Mouse (Mus musculus): Measurements from ENCODE around the gene Sdhaf1.

Gene Sdhaf1

GRCm38 (mm10) chr7:30323795-30324194, at the start of gene Sdhaf1:
TSS of gene Sdhaf1 (minus strand) at chr7:30323895.
- no peak for DNase-seq

DNA sequence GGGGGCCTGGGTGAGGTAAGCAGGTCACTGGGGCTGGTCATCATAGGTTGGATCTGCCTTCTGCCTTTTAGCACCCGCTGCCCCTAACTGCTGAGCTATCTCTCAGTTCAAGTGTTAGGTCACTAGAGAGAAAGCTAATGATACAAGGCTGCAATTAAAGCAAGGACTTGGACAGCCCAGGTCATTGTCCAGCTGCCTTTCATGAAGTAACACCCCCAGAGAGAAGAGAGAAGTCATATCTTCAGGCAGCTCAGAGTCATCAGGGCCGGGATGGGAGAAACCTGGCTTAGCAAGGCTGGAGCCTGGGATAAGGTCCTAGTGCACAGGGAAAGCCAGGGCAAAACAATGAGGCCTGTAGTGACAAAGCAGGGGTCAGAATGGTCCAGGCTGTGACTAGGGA, 43.8 kb upstream of the Sdhaf1 start:
- no peak for DNase-seq

DNA sequence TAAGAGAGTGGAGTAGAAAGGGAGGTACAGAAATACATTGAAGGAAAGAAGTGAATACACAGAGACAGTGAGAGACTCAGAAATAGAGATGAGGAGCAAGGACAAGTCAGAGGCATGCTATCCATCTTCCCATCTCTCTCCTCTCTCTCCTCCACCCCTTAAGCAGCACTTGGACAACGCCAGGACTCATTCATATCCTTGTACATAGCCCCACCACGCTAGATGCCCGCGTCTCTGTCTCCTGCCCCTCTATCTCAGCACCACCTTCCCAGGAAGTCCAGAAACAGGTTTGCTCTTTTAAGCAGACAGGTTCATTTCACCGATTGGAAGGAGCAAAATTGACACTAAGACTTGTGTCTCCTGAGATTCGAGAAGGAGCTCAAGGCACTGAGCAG, 39.6 kb upstream of the Sdhaf1 start:
- peak; percentile 17 for DNase-seq

DNA sequence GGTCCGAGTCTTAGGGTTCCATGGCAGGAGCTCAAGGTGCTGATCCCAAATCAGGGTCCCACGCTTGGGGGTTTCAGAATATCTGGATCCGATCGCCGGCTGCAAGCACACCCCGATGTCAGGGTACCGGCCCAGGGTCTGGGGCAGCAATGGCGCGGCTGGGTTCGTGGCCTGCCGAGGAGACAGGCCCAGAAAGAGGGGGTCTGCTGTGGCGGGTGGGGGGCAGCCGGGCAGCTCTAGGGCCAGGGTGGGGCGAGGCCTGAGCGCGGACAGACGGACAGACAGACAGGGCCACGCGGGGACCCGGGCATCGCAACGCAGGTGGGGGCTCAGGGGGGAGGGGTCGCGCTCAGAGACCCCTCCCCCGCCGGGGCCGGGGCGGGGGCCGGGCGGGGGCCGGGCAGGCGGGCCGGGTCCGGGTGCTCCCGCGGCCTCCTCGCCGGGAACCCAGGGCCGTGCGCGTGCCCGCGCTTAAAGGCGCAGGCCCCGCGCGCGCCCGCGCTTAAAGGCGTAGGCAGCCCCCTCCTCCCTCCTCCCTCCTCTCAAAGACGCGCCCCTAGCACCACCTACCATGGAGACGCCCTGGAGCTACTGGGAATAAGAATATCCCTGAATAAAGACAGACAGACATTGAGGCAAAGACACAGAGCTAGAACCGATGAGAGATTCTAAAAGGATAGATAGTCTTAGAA, 39.1 kb upstream of the Sdhaf1 start, which contains the start of gene Lrfn3:
Gene Lrfn3 (minus strand): TSS at position 121 of the 692 bp plus-strand sequence.
- DNase-seq, result peak; percentile 72

DNA sequence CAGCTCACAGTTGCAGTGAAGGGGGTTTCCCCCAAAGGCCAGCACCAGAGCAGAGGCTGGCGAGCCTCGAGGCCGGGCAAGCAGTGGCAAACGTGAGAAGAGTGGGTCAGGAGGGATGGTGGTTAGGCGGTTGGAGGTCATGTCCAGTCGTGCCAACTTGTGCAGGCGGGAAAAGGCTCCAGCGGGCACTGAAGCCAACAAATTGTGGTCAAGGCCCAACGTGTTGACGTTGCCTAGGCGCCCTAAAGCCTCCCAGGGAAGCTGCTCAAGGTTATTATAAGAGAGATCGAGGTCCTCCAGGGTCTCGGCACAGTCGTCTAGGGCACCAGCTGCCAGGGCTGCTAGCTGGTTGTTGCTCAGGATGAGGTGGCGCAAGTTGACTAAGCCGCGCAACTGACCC, 36.3 kb upstream of the Sdhaf1 start:
- no peak for DNase-seq

GRCm38 (mm10) chr7:30359276-30359865, 35.7 kb upstream of the Sdhaf1 start:
- no peak for DNase-seq

DNA sequence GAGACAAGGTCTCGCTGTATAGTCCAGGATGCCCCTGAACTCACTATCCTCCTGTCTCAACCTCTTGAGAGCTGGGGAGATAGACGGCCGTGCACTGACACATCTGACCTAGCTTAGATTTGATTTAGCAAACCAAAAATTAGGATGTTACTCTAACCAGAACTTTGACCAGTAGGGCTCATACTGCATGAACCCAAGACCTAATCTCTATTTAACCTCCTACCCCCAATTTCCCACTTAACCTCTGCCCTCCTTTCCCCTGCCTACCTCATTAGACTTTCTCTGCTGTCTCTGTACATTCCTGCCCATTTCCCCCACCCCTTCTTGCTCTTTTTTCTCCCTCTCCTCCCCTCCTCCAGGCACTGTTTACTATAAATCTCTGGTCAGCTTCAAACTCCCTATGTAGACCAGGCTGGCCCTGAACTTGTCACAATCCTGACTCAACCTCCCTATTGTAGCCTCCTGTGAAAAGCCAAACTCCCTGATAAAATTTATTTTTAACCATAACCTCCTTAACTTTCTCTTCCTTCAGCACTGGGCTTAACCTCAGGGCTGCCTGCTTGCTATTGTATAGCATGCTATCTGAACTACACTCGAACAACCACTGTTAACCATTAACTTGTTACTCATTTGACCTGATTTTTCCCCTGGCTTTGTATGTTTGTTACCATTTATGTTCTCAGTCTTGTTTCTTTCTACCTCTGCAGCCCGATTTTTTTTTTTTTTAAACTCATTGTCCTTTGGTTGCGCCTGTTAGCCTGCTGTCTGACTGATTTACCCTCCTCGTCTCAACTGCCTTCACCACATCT, 34.9 kb upstream of the Sdhaf1 start:
- no peak for DNase-seq

DNA sequence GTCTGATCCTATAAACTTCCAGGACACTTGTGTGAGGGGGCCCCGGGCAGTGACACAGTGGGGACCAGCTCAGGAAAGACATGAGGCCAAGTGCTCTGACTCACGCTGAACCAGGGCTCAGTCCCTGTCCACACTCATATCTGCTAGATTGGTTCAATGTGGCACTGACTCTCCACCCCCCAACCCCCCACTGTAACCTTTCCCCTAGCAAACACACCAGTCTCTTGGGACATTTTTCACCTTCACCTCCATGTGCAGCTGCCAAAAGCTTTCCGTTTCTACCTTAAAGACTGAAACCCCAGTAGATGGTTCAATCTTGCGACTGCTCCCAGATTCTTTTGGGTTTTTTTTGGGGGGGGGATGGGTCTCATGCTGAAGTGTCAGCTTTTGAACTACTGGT, 30.4 kb upstream of the Sdhaf1 start:
- DNase-seq, result no peak

DNA sequence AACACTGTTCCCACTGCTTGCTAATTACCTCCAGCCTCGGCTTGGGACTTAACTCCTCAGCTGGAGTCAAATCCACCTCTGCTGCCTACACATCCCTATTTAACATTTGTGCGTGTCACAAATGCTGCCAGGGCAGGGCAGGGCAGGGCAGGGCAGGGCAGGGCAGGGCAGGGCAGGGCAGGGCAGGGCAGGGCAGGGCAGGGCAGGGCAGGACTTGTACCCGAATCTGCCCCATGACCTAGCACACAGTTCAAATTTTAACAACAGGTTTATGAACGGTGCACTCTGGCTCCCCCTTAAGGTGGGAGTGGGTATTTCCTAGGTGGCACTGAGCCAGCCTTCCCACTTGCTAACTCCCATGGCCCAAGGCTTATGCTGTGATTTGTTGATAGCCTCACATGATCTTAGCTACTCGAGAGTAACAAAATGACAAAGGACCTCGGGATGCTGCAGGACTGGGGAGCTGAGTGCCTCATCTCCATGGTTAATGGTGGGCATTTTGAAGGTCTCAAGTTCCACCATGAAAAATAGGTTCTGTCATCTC, 29.7 kb upstream of the Sdhaf1 start:
- peak; percentile 76 for DNase-seq

GRCm38 (mm10) chr7:30347828-30348227, 24.1 kb upstream of the Sdhaf1 start:
- peak; percentile 81 for DNase-seq

DNA sequence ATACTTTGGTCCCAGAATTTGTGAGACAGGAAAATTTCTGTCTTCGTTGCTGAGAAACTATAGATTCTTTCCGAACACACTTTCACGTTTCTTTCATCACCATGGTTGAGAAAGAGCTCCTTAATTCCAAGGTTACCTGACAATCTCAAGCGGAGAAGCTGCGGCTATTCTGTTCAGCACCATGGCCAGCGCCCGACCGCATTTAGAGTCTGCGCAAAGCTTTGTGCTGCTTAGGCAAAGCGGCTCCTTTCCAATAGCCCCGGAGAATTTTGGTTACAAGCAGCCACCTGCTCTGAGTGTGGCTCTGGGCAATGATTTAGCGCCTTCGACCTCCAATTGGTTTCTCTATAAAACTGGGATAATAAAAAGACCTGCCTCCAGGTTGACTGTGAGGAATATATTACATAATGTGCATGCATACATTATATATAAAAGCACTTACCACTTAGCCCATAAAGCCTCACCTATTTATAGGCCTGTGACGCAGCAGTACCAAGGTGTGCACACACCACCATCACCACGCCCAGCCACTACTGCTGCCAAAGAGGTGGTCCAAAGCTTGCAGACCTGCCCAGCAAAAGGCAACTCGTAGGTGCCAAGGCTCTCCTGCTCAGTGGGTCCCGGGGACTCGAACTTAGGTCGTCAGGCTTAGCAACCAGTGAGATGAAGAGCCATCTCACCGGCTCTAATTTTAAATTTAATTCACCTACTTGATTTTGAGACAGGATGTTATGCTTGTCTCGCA, 23.1 kb upstream of the Sdhaf1 start:
- DNase-seq, result no peak

- DNase-seq, result no peak
Observed at GRCm38 (mm10) chr7:30339432-30340109, 15.9 kb upstream of the Sdhaf1 start.

DNA sequence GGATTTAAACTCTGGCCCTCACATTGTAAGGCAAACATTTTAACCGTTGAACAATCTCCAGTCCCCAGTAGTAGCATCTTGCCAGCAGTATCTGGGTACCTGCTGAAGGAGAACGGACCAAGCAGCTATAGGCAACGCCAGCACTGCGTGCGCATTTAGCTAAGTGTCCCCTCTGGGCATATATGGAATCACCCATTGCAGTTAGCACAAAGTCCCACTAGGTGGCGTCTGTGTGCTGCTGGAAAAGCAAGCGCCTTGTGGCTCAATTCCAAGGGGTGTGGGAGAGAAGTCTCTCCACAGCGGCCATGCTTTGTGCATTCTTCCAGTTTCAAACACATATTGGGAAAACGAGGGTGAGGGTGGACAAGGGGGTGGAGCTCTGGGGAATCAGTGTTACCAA, 12.7 kb upstream of the Sdhaf1 start:
- DNase-seq, result peak; percentile 90

GRCm38 (mm10) chr7:30335688-30336087, 12.0 kb upstream of the Sdhaf1 start:
- no peak for DNase-seq

- no peak for DNase-seq
Observed at GRCm38 (mm10) chr7:30334563-30334962, 10.9 kb upstream of the Sdhaf1 start.

GRCm38 (mm10) chr7:30333436-30333835, 9.7 kb upstream of the Sdhaf1 start:
- DNase-seq, result peak; percentile 86

- DNase-seq, result no peak
Observed at GRCm38 (mm10) chr7:30332622-30333259, 9.0 kb upstream of the Sdhaf1 start.

- DNase-seq, result peak; percentile 93
Observed at GRCm38 (mm10) chr7:30331887-30332286, 8.2 kb upstream of the Sdhaf1 start.

DNA sequence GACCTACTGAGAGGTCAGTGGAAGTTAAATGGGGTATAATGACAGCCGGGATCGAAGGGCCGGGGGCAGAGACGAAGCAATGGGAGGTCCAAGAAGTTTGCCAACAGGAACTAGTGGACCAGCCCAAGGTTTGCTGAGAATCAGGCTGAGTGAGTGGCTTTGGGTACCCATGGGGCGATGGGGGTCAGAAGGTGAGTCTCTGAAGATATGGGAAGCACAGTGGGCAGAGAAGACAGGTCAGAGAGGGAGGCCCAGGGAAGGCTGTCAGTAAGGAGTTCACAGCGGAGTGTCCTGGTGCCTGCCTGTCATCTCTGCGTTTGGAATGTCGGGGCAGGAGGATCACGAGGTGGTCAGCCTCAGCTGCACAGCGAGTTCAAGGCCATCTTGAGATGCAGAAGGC, 4.7 kb upstream of the Sdhaf1 start:
- no peak for DNase-seq

DNA sequence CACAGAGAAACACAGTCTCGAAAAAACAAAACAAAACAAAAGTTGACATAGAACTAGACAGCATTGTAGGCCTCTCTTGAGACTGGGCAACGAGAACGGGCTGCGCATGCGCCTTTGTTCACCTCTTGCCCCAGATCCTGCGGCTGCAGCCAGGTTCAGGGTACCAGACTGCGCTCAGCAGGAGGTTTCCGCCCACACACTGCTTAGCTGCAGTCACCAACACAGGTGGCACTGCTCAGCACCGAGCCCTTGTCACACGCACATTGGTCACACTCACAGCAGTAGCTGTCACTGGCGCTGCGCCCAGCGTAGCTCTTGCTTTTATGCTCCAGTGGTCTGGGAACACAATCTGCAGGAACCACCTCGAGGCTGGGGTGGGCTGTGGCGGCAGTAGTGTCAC, 3.4 kb upstream of the Sdhaf1 start:
- DNase-seq, result peak; percentile 96

- DNase-seq, result no peak
Observed at GRCm38 (mm10) chr7:30326427-30326826, 2.7 kb upstream of the Sdhaf1 start.

GRCm38 (mm10) chr7:30325364-30325763, 1.7 kb upstream of the Sdhaf1 start:
- no peak for DNase-seq

All from cerebellum, adult 11 months (tissue).